Mouse (Mus musculus): ENCODE data around the gene Uhrf1.

The Uhrf1 gene

GRCm38 (mm10) chr17:56300186-56300585 is 2.9 kb upstream of the Uhrf1 start, which contains the start of gene Arrdc5:
Gene Arrdc5 (minus strand): TSS chr17:56300286.
- no peak for DNase-seq (ENCODE audit: low read depth, low spot score)

GRCm38 (mm10) chr17:56302363-56302996 is 641 bp upstream of the Uhrf1 start:
- no peak for DNase-seq (ENCODE audit: low read depth, low spot score)

- DNase-seq (ENCODE audit: low read depth, low spot score), result peak; percentile 86
Measured at GRCm38 (mm10) chr17:56303847-56304586, 896 bp downstream of the Uhrf1 start.

- no peak for DNase-seq (ENCODE audit: low read depth, low spot score)
Measured at GRCm38 (mm10) chr17:56304718-56305117, 1.6 kb downstream of the Uhrf1 start.

- no peak for DNase-seq (ENCODE audit: low read depth, low spot score)
Measured at GRCm38 (mm10) chr17:56305156-56305555, 2.0 kb downstream of the Uhrf1 start.

GRCm38 (mm10) chr17:56305826-56306225 is 2.7 kb downstream of the Uhrf1 start:
- no peak for DNase-seq (ENCODE audit: low read depth, low spot score)

- DNase-seq (ENCODE audit: low read depth, low spot score), result no peak
Measured at GRCm38 (mm10) chr17:56308088-56308487, 5.0 kb downstream of the Uhrf1 start.

GRCm38 (mm10) chr17:56309191-56309945 is 6.2 kb downstream of the Uhrf1 start:
- no peak for DNase-seq (ENCODE audit: low read depth, low spot score)

GRCm38 (mm10) chr17:56324419-56324818 is 21.3 kb downstream of the Uhrf1 start:
- DNase-seq (ENCODE audit: low read depth, low spot score), result no peak

GRCm38 (mm10) chr17:56325450-56326152 is 22.5 kb downstream of the Uhrf1 start, which contains the start of gene Kdm4b:
Gene Kdm4b (plus strand): TSS chr17:56326062.
- peak; percentile 99 for DNase-seq (ENCODE audit: low read depth, low spot score)

GRCm38 (mm10) chr17:56326153-56327147 is 23.3 kb downstream of the Uhrf1 start:
- DNase-seq (ENCODE audit: low read depth, low spot score), result no peak

- no peak for DNase-seq (ENCODE audit: low read depth, low spot score)
Measured at GRCm38 (mm10) chr17:56329267-56329666, 26.1 kb downstream of the Uhrf1 start.

GRCm38 (mm10) chr17:56330345-56330744 is 27.2 kb downstream of the Uhrf1 start:
- no peak for DNase-seq (ENCODE audit: low read depth, low spot score)

GRCm38 (mm10) chr17:56331256-56331655 is 28.1 kb downstream of the Uhrf1 start:
- DNase-seq (ENCODE audit: low read depth, low spot score), result peak; percentile 63

GRCm38 (mm10) chr17:56332987-56333386 is 29.9 kb downstream of the Uhrf1 start:
- no peak for DNase-seq (ENCODE audit: low read depth, low spot score)

- peak; percentile 52 for DNase-seq (ENCODE audit: low read depth, low spot score)
Measured at GRCm38 (mm10) chr17:56337190-56337589, 34.1 kb downstream of the Uhrf1 start.

GRCm38 (mm10) chr17:56337791-56338190 is 34.7 kb downstream of the Uhrf1 start:
- no peak for DNase-seq (ENCODE audit: low read depth, low spot score)

GRCm38 (mm10) chr17:56338909-56339308 is 35.8 kb downstream of the Uhrf1 start:
- DNase-seq (ENCODE audit: low read depth, low spot score), result no peak

GRCm38 (mm10) chr17:56340717-56341116 is 37.6 kb downstream of the Uhrf1 start:
- no peak for DNase-seq (ENCODE audit: low read depth, low spot score)

GRCm38 (mm10) chr17:56343466-56343865 is 40.3 kb downstream of the Uhrf1 start:
- no peak for DNase-seq (ENCODE audit: low read depth, low spot score)

Measured in skeletal muscle tissue, adult 2 months (tissue).